Mouse (Mus musculus): ENCODE measurements around the gene Pgam2.

Pgam2 gene

DNA sequence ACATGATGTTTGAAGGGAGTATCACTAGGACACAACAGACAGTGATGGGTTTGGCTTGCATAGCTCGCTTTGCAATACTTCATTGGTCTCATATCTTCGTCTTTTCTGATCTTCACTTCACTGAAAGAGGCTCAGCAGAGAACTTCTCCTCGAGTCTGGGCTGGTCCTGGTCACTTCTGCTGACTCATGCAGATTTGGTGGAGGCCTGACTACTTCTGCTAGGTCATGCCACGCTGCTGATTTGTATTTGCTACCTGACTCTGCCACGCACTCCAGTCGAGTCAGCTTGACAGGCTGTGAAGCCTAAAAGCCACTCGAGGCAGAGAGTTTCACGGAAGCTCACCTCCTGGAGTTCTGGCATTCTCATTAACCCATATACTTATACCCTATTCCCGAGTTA is 4.4 kb upstream of the Pgam2 start:
- DNase-seq (ENCODE audit: extremely low spot score, low read depth, low spot score), result no peak

DNA sequence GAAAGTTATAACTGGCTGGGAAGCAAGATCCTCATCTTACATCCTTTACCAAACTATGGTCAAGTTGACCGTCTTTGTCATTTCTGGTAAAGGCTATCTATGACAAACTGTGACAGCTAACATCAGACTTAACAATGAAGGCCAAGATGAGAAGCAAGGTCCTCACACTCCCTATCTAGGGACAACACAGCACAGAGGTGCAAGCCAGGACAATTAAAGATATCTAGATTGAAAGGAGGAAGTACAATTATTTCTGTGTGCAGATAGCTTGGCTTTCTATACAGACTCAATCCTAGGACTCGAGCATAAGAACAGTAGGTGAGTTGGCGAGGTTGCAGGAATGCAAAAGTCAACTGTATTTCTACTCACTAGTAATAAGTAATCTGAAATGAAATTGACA is 2.2 kb upstream of the Pgam2 start:
- DNase-seq (ENCODE audit: extremely low spot score, low read depth, low spot score), result no peak

DNA sequence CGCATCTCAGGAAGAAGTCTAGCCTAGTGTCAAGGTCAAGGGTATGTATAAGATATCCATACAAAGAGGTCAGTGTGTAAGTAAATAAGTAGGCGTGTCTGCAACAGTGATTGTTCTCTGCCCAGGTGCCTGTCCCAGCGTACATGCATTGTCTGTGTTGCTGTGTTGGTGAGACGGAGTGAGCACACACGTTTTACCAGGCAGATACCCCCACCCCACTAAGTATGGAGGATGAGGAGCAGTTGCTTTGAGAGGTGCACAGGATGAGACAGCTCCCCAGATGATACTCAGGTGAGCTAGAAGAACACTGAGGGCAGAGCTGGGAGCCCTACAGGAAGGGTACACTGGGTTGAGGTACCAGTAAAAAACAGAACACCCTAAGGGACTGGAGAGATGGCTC is 641 bp upstream of the Pgam2 start:
- no peak for DNase-seq (ENCODE audit: extremely low spot score, low read depth, low spot score)

DNA sequence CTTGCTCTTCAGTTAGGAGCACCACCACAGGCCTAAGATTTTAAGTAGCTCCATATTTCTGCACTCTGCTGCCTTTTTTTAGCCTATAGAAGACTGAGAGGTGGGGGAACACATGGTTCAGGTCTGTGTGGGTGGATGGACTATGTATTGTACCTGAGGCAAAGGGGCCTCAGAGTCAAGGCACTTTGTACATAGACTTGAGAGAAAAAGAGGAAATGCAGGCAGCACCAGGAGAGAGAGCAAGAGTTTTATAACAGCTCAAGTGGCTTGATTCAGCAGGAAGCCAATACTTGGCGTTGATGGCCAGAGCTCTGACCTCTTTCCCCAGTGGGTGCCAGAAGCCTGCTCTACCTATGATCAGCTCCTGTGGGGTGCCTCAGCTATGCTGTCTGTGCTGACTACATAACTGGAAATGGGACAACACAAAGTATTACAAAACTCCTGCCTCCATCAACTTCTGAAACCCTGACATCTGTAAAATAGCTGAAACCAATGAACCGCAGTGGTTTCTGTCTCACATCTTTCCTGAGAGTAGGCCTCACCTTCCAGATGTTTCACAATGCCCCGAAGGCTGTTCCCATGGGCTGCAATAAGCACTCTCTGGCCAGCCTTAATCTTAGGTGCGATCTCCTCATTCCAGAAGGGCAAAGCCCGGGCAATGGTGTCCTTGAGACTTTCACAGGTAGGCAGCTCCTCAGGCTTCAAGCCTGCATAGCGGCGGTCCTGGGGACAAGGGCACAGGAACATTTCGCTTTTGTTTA is 896 bp downstream of the Pgam2 start:
- no peak for DNase-seq (ENCODE audit: extremely low spot score, low read depth, low spot score)

DNA sequence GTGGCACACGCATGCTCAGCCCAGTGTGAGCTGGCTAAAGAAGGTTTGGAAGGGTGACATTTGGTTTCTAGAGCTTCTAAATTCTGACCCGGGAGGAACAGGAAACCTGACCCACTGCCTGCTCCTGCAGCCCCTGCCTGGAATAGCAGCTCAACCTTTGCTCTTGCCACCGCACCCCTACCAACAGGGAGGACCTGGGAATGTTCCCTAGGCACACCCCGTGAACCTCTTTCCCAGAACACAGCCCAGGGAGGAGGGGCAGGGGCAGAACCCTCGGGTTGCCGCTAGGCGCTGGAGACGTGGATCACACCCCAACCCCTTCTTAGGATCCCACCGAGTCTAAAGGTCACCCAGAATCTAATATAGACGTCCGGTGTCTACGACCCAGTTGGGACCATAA is 1.5 kb downstream of the Pgam2 start:
- DNase-seq (ENCODE audit: extremely low spot score, low read depth, low spot score), result no peak

DNA sequence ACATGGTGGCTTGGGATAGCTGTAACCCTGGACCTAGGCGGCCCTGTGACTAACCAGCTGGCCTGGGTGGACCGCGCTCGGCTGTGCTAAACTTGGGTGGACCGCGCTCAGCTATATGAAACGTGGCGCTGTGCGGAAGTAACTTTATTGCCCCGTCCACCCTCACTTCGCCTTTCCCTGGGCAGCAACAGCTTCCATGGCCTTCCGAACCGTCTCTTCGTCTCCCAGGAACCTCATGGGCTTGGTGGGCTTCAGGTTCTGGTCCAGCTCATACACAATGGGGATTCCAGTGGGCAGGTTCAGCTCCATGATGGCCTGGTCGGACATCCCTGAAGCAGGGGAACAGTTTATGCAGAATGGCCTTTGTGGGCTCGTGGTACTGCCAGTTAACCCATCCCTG is 2.0 kb downstream of the Pgam2 start:
- DNase-seq (ENCODE audit: extremely low spot score, low read depth, low spot score), result no peak

DNA sequence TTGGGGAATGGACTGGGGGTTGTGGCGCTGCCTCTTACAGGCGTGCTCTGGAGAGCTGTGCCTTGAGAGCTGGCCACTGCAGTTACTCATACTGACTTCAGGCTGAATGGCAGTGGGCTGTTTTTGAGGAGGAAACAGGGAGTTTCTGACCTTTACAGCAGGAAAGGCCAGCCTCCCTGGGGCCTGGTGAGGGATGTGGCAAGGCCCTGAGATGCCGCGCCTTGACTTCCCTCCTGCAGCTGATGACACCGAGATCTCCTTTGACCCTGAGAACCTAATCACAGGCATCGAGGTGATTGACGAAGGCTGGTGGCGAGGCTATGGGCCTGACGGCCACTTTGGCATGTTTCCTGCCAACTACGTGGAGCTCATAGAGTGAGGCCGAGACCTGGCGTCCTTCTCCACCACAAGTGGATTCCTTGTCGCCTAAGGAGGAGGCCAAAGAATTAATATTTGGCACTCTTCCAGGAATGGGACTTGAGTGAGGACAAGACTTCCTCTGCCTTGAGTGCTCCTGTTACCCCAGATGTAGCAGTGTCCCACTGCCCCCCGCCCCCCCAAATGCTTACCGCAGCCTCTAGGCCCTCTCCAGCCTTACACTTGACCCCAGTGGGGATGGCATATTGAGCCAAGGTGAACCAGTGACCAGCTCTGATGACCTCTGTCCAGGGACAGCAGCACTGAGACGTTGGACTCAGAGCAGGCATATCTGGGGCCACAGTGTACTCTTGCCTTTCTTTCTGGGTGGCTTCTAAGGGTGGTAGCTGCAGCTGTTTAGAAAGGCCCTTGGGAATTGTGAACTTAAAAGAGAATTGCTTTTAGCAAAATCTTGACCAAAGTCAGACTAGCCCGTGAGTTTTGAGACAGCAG is 3.7 kb downstream of the Pgam2 start:
- no peak for DNase-seq (ENCODE audit: extremely low spot score, low read depth, low spot score)

DNA sequence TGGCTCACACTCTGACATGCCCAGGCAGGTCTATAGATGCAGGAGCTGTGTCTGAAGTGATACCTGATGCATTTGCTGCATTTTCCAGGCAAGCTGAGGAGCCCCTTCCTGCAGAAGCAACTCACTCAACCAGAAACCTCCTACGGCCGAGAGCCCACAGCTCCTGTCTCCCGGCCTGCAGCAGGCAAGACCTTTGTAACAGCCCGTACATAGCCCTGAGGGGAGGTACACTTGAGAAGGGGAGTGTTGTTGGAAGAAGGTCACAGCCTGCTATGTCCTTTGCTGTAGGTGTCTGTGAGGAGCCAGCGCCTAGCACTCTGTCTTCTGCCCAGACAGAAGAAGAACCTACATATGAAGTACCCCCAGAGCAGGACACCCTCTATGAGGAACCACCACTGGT is 5.6 kb downstream of the Pgam2 start:
- no peak for DNase-seq (ENCODE audit: extremely low spot score, low read depth, low spot score)

DNA sequence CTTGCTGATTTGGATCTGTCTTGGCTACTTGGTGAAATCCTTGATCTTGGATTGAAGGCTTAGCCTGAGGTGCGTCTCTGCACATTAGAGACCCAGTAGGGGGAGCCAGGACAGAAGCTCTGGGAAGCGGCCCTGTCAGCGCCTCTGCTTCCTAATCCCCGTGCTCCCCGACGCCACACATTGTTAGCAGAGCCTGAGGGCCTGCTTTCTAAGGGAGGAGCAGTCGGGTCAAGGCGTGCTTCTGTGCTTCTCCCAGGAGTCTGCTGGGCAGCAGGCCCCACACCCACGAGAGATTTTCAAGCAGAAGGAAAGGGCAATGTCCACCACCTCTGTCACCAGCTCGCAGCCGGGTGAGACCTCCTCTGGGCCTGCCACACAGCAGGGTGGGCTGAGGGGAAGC is 6.2 kb downstream of the Pgam2 start:
- DNase-seq (ENCODE audit: extremely low spot score, low read depth, low spot score), result no peak

DNA sequence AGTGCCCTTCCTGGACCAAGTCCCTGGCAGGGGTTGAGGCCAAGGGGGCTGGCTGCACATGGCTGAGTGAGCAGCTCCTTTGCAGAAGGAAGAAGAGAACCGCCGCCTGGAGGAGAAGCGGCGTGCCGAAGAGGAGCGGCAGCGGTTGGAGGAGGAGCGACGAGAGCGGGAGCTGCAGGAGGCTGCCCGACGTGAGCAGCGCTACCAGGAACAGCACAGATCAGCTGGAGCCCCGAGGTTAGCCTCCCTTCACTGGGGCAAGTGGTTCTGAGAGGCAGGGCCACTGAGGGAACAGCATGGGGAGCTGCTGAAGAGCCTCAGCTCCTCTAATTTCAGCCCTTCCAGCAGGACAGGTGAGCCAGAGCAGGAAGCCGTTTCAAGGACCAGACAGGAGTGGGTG is 6.6 kb downstream of the Pgam2 start:
- DNase-seq (ENCODE audit: extremely low spot score, low read depth, low spot score), result no peak

DNA sequence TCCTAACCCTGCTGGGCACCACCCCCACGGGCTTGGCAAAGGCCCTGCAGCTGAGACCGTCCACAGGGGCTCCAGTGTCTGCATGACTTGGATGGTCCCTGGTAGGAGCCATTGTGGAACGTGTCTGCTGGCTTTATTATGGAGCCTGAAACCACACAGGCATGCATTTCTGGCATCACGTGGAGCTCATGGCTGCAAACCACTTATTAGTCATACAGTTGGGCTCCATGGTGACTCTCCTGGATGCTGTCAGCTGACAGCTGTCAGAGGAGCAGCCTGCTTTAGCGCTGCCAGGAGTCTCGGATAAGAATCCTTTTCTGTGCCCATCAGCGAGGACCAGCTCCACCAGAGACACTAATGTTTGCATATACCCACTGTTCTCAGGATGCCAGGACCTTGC is 7.8 kb downstream of the Pgam2 start:
- DNase-seq (ENCODE audit: extremely low spot score, low read depth, low spot score), result no peak

DNA sequence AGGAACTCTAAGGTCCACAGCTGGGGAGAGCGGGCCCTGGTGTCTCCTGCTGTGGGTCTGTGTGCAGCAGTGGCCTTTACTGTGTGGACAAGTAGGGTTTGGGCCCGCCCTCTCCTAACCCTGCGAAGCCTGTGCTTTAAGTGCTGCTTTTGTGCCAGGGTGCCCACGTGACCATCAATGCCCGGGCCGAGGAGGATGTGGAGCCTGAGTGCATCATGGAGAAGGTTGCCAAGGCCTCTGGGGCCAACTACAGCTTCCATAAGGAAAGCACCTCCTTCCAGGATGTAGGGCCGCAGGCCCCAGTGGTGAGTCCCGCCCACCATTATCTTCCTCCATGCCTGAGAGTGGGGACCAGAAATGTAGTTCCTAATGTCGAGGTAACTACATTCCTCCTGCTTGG is 8.2 kb downstream of the Pgam2 start:
- DNase-seq (ENCODE audit: extremely low spot score, low read depth, low spot score), result no peak

DNA sequence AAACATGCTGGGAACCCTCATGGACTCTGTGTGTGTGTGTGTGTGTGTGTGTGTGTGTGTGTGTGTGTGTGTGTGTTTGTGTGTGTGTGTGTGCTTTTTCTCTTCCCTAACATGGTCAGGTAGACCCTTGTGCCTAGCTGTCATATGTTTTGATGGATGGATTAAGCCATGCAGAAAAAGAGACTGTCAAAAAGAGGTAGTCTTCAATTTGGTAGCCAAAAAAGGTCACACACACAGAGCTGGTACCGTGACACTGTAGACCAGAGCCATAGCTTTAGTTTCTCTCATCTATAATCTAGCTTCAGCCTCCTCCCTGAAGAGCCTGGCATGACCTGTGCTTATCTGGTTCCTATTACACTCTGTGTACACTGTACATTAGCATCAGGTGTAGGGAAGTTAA is 13.1 kb downstream of the Pgam2 start:
- DNase-seq (ENCODE audit: extremely low spot score, low read depth, low spot score), result no peak

DNA sequence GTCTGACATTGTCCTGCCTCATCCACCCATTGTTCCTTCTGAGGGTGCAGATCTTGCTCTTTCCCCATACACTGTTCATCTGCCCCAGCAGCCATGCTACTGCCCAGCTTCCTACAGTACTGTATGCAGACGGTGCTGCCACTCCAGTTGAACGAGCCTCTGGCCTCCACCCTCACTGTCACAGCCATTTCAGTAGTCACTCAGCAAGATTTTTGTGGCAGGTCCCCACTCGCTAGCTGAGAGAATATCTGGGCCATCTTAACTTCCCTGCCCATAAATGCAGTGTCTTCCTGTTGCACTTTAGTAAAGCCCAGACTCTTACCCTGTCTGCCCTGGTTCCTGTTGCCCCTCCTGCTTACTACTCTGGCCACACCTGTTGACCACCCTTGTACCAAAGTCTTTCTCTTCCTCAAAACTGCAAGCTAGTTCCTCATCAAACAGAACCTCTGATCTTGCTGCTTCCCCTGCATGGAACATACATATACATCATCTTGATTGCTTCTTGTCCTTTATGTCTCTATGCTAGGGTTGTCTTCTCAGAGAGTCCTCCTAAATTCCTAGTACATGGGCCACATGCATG is 13.7 kb downstream of the Pgam2 start:
- DNase-seq (ENCODE audit: extremely low spot score, low read depth, low spot score), result no peak

DNA sequence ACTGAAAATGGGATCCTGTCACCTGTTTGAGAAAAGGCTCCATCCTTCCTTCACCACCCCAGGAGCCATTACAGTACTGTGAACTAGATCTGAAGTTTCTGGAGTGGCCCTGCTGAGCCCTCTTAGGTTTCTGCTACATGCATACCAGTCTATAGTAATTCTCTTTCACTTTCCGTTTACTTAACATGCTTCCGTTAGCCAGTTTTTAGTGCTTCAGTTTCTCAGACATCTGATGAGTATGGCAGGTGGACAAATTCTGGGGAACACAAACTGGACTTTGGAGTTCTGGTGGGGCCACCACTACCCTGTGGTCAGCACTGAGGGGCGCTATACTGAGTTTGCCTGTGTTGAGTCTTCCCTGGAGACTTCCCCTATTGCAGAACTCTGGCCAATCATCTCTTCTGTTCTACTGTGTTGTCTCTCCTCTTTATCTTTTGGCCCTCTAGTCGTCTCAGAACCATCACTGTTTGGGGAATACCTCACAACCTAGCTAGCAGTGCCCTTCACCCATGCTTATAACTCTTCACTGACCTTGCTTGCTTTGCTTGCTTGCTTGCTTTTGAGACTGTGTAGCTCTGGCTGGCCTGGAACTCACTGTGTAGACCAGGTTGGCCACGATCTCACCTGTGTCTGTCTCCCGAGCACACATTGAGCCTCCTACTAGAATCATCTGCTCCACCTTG is 14.3 kb downstream of the Pgam2 start:
- DNase-seq (ENCODE audit: extremely low spot score, low read depth, low spot score), result no peak

DNA sequence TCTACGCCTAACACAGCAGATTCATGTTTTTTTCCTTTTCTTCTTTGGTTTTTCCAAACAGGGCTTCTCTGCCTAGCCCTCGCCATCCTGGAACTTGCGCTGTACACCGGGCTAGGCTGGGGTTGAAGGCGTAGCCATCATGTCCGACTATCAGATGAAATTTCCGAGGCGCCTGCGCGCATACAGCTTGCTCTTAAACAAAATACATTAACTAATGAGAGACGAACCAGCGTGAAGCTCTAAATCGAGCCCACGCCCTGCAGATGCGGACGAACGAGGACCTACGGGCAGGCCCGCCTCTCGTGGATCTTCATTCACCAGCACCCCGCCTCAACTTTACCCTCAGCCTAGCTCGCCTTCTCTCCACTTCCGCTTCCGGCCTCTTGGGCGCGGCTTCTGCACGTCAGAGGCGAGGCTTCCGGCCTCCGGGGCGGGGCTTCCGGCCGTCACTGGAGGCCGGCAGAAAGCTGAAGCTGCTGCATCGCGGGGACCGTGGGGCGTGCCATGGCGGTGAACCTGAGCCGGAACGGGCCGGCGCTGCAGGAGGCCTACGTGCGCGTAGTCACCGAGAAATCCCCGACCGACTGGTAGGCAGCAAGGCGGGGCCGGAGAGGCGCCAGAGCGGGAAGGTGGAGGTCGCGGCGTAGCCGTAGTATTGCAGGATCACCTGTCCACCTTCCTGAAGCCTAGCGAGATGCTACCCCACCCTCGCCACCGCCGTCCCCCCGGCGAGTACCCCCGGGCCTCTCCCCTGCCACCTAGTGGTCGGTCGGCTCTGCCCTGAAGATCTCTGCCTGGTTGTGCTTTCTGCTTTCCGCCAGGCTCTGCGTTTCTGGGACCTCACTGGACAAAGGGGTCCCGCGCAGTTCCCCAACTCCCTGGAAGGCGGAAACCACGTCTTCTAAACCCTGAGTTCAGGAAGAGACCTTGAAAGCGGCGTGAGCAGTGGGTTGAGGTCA is 15.2 kb downstream of the Pgam2 start, which contains the start of gene Dbnl:
Gene Dbnl (plus strand): TSS at position 433 of the 959 bp plus-strand sequence.
- peak; percentile 58 for DNase-seq (ENCODE audit: extremely low spot score, low read depth, low spot score)

DNA sequence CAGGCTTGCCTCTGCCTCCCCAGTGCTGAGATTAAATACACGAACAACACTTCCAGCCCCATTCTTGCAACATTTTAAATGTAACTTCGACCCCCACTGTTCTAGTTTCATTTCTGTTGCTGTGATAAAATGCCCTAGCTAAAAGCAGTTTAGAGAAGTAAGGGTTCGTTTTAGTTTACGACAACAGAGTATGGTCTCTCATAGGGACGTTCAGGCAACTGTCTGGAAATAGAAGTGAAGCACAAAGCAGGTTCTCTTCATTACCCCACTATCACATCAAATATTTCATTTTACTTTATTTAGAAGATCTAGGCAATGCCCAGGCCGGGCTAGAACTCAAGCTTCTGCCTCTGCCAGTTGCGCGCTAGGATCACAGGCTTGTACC is 15.9 kb downstream of the Pgam2 start:
- DNase-seq (ENCODE audit: extremely low spot score, low read depth, low spot score), result no peak

DNA sequence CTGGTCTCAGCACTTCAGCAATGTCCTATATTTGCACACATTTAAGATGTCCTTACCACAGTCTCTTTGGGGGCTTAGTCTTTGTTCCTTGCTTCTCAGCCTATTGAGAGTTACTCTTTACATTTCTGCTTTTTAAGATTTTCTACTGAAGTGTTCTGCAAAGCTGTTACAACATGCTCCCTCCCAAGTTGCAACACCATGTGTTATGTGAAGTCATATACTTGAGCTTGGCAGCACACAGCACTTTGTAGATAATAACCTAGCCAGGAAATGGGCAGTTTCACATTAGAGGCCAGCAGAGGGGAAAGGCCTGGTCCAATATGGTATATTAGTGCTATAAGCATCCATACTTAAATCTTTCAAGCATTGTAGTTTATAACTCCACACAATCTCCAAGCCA is 17.8 kb downstream of the Pgam2 start:
- no peak for DNase-seq (ENCODE audit: extremely low spot score, low read depth, low spot score)

DNA sequence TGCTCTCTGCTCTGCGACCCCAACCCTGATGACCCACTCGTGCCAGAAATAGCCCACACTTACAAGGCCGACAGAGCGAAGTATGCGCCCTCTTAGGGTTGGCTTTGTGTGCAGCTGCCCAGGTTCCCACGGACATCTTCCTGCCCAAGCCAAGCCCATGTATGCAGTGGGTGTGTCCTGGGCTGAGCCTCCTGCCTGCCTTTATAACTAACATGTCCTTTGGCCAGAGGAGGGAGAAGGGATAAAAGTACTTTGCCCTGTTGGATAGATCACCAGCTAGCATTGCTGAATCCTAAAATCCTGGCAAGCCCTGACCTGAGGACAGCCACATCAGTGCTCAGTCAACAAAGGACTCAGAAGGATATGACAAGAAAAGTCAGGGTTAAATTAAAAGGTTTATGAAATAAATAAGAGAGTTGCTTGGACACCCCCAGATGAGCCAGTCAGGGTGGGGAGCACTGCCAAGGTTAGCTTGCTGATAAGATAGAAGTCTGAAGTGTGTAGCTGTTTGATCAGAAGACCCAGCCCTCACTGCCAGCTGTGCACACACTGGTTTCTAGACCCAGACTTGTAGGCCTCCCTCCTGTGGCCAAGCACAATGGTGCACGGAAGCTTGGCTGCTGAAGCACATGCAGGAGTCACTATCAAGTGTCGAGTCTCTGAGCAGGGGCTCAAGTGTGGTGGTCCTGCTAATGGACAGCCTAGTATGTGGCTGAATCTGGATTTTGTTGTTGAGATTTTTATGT is 21.2 kb downstream of the Pgam2 start:
- DNase-seq (ENCODE audit: extremely low spot score, low read depth, low spot score), result no peak

DNA sequence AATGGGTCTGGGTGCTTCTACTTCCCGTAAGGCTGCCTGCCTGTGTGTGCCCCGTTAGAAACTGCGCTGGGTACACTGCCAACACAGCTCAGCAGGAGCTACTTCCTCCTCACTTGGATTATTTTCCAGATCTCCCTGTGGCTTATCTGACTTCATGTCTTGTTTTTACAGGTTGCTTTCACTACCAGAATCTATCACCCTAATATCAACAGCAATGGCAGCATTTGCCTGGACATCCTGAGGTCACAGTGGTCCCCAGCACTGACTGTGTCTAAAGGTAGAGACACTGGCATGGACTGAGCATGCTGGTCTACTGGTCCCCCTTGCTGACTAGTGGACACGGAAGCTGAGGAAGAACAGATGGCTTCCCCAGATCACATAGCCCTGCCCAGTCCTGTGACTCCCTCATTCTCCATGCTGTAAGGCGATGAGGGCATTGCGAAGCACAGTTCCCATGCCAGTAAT is 23.5 kb downstream of the Pgam2 start:
- no peak for DNase-seq (ENCODE audit: extremely low spot score, low read depth, low spot score)
